Mouse (Mus musculus) neural tube, embryonic 13.5 days (tissue): ENCODE measurements at regions not wholly inside any gene's neighbourhood (a gene's known extent, or its start where the extent isn't known, plus 50 kb on each side); places are given as distances from the start of the nearest gene placed in this dataset.

Source experiments
- ATAC-seq: fragments of 200-750 bp; cut with Nextera tagmentation; 2 replicates; pipeline ENCODE4 v1.8.0; 2017; ENCODE audit warnings: low read depth, mild to moderate bottlenecking, moderate TSS enrichment, moderate library complexity
- H3K27ac ChIP-seq: fragments of 300-500 bp; sonication (generic); replicated peaks from 2 replicates; pipeline ENCODE4 v1.5.1; 2015; ENCODE audit warnings: moderate library complexity, mild to moderate bottlenecking, inconsistent platforms
- H3K27me3 ChIP-seq: fragments of 300-500 bp; sonication (generic); 2 replicates; pipeline ENCODE4 v1.6.1; 2015; ENCODE audit warnings: mild to moderate bottlenecking, inconsistent platforms
- H3K36me3 ChIP-seq: fragments of 300-500 bp; sonication (generic); 2 replicates; pipeline ENCODE4 v1.6.1; 2015; ENCODE audit warnings: mild to moderate bottlenecking, inconsistent platforms
- H3K4me1 ChIP-seq: fragments of 300-500 bp; sonication (generic); replicated peaks from 2 replicates; pipeline ENCODE4 v1.6.1; 2015; ENCODE audit warnings: inconsistent platforms
- H3K4me2 ChIP-seq: fragments of 300-500 bp; sonication (generic); 2 replicates; pipeline ENCODE4 v1.6.1; 2015; ENCODE audit warnings: inconsistent platforms, mild to moderate bottlenecking, moderate library complexity
- H3K4me3 ChIP-seq: fragments of 300-500 bp; sonication (generic); 2 replicates; pipeline ENCODE4 v1.5.1; 2015; ENCODE audit warnings: mild to moderate bottlenecking, inconsistent platforms
- H3K9ac ChIP-seq: fragments of 300-500 bp; sonication (generic); 2 replicates; pipeline ENCODE4 v1.6.1; 2015; ENCODE audit warnings: moderate library complexity, mild to moderate bottlenecking, inconsistent platforms
- H3K9me3 ChIP-seq: fragments of 300-500 bp; sonication (generic); 2 replicates; pipeline ENCODE4 v1.6.1; 2016; ENCODE audit warnings: inconsistent platforms
- WGBS: fragments of 180-500 bp; shearing (Covaris S2); methylation state at CpG from one replicate; pipeline ENCODE4 v1.1.7; 2015; 5-methylcytosine and 5-hydroxymethylcytosine counted together

DNA sequence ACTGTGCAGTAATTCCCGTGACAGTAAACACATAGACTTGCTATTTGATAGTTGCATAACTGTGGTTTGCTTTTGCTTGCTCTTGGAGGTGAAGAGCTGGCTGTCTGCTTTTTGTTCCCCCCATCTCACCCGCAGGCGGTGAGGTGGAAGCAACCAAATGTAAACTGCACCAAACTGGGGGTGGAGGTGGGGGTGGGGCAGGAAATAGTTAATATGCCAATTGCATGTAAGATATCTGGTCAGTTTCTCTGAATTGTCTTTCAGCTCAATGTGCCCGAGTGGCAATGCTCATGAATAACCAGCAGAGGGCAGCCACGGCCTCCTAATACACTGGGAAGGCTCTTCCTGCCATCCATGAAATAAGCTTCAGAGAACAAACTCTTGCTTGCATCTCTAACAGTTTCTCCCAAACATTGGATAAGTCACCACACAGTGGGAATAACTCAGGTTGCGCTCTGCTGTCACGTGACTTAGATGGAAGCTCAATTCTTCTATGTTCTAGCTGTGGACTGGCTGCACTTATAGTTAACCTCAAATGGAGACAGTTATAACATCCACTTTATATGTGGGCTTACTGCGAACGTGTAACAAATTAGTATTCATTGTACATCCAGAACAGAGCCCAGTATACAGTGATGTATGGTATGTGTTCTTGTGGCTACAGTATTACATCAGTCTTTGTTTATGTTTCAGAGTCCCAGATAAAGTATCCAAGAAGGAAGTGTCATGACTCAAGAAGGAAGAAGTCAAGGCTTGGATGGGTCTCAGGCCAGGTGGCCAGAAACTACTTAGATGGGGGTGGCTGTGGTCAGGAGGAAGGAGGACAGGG, 62.0 kb upstream of the Egflam start:
- no peaks in the 10 kb centered on the region for H3K36me3 ChIP-seq
- no peaks in the 10 kb centered on the region for H3K9me3 ChIP-seq
- 0 out of 2 replicates have a peak, but pooled peaks cover 5% of the 10 kb centered on the region for H3K27me3 ChIP-seq
- no peak overlapping the region for H3K4me2 ChIP-seq
- 27% methylated on average over 9 of the region's 9 CpGs for WGBS
- peak; percentile 78 for ATAC-seq
- H3K9ac ChIP-seq: no peak overlapping the region
- H3K4me1 ChIP-seq: no peaks in the 10 kb centered on the region
- H3K27ac ChIP-seq: no peak overlapping the region
- H3K4me3 ChIP-seq: no peak overlapping the region

DNA sequence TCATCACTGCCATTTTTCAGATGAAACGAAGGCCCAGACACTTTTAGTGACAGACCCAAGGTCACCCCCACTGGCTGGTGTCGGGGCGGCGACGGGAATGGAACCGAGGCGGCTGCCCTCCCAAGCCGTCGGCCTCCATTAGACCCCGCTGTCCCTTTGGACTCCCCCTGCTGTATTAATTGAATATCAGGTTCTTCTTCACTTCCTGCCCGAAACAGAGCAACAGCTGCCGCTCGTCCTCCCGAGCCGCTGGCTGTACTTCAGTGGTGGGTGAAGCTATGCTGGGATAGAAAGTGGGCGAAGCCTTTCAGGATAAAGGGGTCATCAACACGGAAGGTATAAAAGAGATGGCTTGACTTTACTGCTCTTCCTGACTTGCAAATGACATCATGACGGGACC, 64.4 kb upstream of the Egflam start:
- Histone ChIP-seq H3K36me3 (no peaks in the 10 kb centered on the region), H3K9ac (no peak overlapping the region), H3K4me1 (no peaks in the 10 kb centered on the region), H3K4me2 (no peak overlapping the region), H3K4me3 (no peak overlapping the region), H3K9me3 (no peaks in the 10 kb centered on the region), H3K27ac (no peak overlapping the region), H3K27me3 (0 out of 2 replicates have a peak, but pooled peaks cover 5% of the 10 kb centered on the region)
- ATAC-seq: no peak
- WGBS: 86% methylated on average over 18 of the region's 18 CpGs

DNA sequence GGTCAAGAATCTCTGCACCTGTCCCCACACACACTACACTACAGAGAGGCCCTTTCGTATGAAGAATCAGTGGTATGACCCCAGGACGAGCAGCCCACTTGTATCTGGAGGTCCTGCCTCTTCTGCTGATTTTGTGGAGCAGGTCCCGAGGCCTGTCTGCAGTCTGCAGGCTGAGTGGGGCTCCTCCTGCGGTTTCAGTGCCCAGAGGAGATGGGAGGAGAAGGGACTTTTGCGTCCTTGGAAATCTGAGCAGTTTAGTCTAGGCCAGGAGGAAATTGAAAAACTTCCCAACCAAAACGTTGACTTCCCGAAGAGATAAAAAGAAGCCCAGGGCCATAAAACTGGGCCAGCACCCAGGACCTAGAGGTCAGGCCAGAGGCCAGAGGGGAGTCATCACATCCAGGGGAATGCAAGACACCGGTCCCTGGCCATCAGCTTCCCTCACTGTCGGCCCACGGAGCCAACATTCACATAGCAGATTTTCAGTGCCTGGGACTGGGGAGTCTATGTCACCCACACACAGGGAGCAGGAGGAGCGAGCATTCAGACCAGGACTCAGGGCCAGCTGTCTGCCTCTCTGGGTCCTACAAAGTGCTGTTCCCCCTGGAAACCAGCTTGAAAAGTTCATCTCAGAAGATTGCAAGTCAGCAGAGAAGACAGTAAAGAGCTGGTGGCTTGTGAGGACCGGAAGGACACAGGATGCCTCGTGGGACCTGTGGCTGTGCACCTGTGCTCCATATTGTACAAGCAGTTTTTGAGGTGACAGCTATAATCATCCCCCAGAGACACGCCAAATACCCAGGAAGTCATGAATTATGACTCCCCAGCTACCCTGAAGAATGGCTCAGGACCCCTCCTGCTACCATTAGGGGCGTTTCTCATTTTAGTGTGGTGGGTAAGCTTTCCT, 65.5 kb upstream of the Egflam start:
- Histone ChIP-seq H3K9me3 (no peaks in the 10 kb centered on the region), H3K36me3 (no peaks in the 10 kb centered on the region), H3K9ac (no peak overlapping the region), H3K27ac (no peak overlapping the region), H3K4me2 (no peak overlapping the region), H3K4me1 (no peaks in the 10 kb centered on the region), H3K27me3 (0 out of 2 replicates have a peak, but pooled peaks cover 5% of the 10 kb centered on the region), H3K4me3 (no peak overlapping the region)
- WGBS: 60% methylated on average over 15 of the region's 15 CpGs
- no peak for ATAC-seq

DNA sequence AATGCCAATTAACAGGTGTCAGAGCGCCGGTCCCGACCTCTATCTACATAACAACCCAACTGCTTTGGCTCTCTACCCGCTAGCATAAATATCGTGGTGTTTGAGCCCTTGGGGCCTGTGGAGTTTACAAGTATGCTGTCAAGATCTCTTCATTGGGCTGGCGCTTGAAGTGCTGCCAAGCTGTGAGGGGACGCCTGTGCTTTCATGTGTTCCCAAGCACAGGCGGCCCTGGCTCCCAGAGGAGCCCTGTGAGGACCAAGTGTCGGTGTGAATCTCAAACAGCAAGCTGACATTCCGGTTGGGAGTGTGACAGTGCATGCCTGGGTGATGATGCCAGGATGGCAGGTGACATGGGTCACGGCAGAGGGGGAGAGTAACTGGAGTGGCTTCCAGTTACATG, 82.0 kb upstream of the Egflam start:
- no peak overlapping the region for H3K4me3 ChIP-seq
- H3K27me3 ChIP-seq: no peaks in the 10 kb centered on the region
- no peak overlapping the region for H3K27ac ChIP-seq
- no peaks in the 10 kb centered on the region for H3K36me3 ChIP-seq
- no peak overlapping the region for H3K4me2 ChIP-seq
- H3K9me3 ChIP-seq: no peaks in the 10 kb centered on the region
- no peak for ATAC-seq
- no peak overlapping the region for H3K9ac ChIP-seq
- 18% methylated on average over 11 of the region's 11 CpGs for WGBS
- no peaks in the 10 kb centered on the region; the same call in 1 of the 2 replicates for H3K4me1 ChIP-seq

DNA sequence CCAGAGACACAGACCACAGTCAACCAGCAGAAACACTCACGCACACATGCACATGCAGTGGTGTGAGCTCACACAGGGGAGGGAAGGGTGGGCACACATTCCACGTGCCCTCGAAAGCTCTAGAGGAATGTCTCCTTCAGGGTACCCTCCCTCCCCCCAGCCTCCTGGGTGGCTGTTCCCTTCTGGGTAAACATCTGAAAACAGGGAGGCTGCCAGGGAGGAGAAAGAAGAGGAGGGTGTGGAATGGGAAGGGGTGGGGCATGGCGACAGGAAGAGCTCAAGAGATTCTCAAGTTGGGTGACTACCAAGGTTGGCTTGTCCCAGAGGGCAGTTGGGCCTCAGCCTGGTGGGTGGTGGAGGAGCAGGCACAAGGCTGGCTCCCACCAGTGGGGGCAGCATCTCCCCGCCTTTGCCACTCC, 82.6 kb upstream of the Egflam start:
- ATAC-seq: no peak
- Histone ChIP-seq H3K27me3 (no peaks in the 10 kb centered on the region), H3K36me3 (no peaks in the 10 kb centered on the region), H3K4me3 (no peak overlapping the region), H3K9me3 (no peaks in the 10 kb centered on the region), H3K4me2 (no peak overlapping the region), H3K9ac (no peak overlapping the region), H3K27ac (no peak overlapping the region), H3K4me1 (no peaks in the 10 kb centered on the region; the same call in 1 of the 2 replicates)
- WGBS: 58% methylated on average over 5 of the region's 5 CpGs

DNA sequence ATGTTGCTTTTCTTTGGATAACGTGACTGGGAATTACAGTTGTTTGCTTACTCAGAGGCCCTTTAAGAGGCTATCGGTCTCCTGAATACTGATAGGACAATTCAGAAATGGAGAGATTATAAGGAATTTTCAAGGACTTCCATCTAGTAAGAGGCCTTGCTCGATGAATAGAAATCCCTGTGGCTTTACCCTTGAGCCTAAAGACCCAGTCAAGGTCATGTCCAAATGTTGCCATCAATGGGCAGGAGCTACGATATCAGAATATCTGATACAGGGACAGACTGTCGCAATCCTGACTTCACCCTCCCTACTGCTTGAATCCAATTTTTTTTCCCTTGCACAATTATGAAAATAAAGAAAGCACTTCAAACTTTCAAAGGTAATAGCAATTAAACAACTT, 85.5 kb upstream of the Egflam start:
- WGBS: 85% methylated on average over 5 of the region's 5 CpGs
- Histone ChIP-seq H3K27ac (no peak overlapping the region), H3K36me3 (no peaks in the 10 kb centered on the region), H3K9ac (no peak overlapping the region), H3K4me2 (no peak overlapping the region), H3K9me3 (no peaks in the 10 kb centered on the region), H3K4me3 (no peak overlapping the region), H3K27me3 (no peaks in the 10 kb centered on the region), H3K4me1 (no peaks in the 10 kb centered on the region; the same call in 1 of the 2 replicates)
- no peak for ATAC-seq

DNA sequence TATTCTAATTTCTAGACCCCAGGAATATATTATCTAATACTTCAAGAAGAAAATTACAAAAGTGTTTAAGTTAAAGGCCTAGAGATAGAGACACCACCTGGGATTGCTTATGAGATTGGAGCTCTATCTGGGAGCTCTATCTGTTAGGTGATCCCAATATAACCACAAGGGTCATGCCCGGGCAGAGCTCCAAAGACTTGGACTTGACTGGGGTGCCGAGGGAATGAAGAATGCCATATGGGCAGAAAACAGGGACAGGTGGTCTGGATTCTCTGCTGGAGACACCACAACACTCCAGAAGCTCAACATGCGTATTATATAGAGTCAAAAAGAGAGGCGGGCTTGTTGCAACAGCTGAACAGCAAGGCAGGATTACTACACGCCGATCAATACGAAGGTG, 92.9 kb upstream of the Egflam start:
- no peaks in the 10 kb centered on the region for H3K9me3 ChIP-seq
- no peaks in the 10 kb centered on the region for H3K27me3 ChIP-seq
- H3K4me1 ChIP-seq: no peaks in the 10 kb centered on the region
- H3K4me2 ChIP-seq: no peak overlapping the region
- H3K36me3 ChIP-seq: no peaks in the 10 kb centered on the region
- 97% methylated on average over 7 of the region's 7 CpGs for WGBS
- no peak overlapping the region for H3K27ac ChIP-seq
- no peak overlapping the region for H3K4me3 ChIP-seq
- H3K9ac ChIP-seq: no peak overlapping the region
- ATAC-seq: no peak

DNA sequence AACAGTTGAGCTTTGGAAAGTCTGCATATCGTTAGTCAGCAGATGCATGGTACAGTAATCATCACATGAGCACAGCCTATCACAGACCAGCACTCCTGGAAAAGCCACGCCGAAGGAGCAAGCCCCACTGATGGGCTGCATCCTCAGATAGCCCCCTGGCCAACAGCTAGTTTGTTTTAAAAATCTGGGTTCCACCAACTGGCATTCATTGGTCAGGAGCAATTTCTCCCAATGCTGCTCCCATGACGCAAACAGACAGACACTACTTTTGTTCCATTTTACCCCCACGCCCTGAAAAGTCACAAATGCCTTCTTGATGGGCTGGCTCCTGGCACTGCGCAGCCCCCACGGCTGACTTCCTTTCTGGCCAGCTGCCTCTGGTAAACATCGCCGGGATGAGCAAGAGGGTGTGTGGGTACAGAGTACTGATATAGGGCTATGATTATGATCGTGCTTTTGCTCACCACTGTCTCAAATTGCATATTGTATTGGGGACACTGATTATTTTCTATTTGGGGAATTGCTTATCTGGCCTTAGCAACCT, 95.0 kb upstream of the Egflam start:
- H3K4me3 ChIP-seq: no peak overlapping the region
- no peak overlapping the region for H3K4me2 ChIP-seq
- no peaks in the 10 kb centered on the region for H3K27me3 ChIP-seq
- H3K4me1 ChIP-seq: no peaks in the 10 kb centered on the region
- H3K9me3 ChIP-seq: no peaks in the 10 kb centered on the region
- no peak overlapping the region for H3K27ac ChIP-seq
- no peak overlapping the region for H3K9ac ChIP-seq
- no peak for ATAC-seq
- H3K36me3 ChIP-seq: no peaks in the 10 kb centered on the region
- 87% methylated on average over 10 of the region's 10 CpGs for WGBS

DNA sequence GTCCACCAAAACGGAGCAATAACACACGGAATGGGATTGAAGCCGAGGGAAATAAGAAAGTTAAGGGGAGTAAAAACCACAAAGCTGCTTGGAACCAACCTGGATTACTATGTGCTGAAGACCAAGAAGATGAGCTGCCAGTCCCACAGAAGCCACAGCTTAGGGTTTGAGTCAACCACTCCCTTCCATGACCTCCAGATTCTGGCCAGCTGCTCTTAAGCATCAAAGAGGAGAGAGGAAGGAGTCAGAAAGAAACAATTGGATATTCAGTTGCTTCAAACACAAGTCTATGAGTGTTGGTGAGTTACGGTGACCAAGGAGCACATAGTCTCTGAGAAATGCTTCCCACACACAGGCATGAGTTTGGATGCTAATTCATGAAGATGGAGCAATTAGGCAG, 99.7 kb upstream of the Egflam start:
- Histone ChIP-seq H3K27ac (no peak overlapping the region), H3K36me3 (no peaks in the 10 kb centered on the region), H3K4me2 (no peak overlapping the region), H3K4me3 (no peak overlapping the region), H3K27me3 (no peaks in the 10 kb centered on the region), H3K9me3 (no peaks in the 10 kb centered on the region), H3K9ac (no peak overlapping the region), H3K4me1 (no peaks in the 10 kb centered on the region)
- ATAC-seq: no peak
- WGBS: 95% methylated on average over 4 of the region's 4 CpGs

DNA sequence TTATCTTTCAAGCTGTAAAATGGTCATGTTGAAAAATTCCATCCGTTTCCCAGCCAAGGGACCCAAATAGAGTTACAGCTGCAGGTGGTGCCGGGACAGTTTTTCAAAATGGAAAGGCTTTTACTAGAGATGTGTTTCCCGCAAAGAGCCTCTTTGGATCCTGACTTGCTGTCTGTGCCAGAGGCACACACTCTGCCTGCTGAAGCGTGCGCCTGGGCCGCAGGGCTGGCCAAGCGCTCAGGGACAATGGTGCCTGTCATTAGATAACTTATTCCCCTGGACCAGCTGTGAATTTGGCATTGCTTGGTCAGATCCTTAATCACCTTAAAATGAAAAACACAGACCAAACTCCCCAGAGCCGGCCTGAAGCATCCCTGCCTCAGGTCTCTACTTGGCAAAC, 110.3 kb upstream of the Egflam start:
- H3K4me3 ChIP-seq: no peak overlapping the region
- no peak overlapping the region for H3K4me2 ChIP-seq
- WGBS: 24% methylated on average over 8 of the region's 8 CpGs
- H3K4me1 ChIP-seq: 0 out of 2 replicates have a peak, but pooled peaks cover 5% of the 10 kb centered on the region
- no peak overlapping the region for H3K27ac ChIP-seq
- H3K36me3 ChIP-seq: no peaks in the 10 kb centered on the region
- H3K27me3 ChIP-seq: no peaks in the 10 kb centered on the region
- H3K9me3 ChIP-seq: no peaks in the 10 kb centered on the region
- peak; percentile 91 for ATAC-seq
- no peak overlapping the region for H3K9ac ChIP-seq

DNA sequence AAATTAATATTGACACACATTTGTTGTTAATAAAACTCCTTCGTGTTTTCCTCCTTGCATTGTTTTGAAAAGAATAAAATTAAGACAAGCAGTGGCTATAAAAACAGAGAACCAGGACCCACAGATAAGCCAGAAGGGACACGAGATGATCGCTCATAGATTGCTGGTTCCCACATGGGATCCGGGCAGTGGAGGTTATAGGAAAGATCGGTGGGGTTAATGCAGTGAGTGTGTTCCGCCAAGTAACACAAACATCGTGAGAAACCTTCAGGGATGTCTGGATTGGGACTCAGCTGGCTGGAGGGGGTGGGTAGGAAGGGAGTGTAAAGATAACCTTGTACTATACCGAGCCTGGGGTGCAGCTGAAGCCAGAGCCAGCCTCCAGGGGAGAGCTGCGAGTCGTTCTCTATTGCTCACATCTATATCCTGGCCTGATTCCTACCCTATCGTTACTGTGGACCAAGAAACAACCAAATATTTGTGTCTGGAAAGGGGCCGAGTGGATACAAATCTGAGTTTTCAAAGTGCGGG, 116.6 kb upstream of the Egflam start:
- H3K4me2 ChIP-seq: no peak overlapping the region
- H3K36me3 ChIP-seq: no peaks in the 10 kb centered on the region
- WGBS: 86% methylated on average over 13 of the region's 13 CpGs
- H3K27me3 ChIP-seq: no peaks in the 10 kb centered on the region
- no peak overlapping the region for H3K9ac ChIP-seq
- no peaks in the 10 kb centered on the region for H3K9me3 ChIP-seq
- no peaks in the 10 kb centered on the region for H3K4me1 ChIP-seq
- no peak overlapping the region for H3K27ac ChIP-seq
- ATAC-seq: no peak
- H3K4me3 ChIP-seq: no peak overlapping the region

DNA sequence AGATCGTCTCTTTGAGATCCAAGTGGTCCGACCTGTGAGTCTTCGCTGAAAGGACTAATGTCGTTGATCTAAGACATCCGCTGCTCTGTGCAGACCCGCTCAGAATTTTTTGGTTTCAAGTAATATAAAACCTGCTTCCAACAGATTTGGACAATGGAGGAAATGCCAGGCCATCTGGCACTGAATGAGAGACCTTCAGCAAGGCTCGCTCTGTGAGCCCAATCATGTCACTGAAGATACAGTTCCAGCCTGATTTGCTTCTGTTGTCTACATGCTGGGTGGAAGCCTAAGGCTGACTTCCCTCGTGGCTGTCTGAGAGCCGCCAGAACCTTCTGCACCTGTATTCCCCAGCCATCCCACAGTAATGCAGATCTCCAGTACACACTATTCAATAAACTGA, 123.4 kb upstream of the Egflam start:
- H3K9me3 ChIP-seq: no peaks in the 10 kb centered on the region
- no peak overlapping the region for H3K9ac ChIP-seq
- no peaks in the 10 kb centered on the region for H3K27me3 ChIP-seq
- H3K4me1 ChIP-seq: no peaks in the 10 kb centered on the region
- no peaks in the 10 kb centered on the region for H3K36me3 ChIP-seq
- WGBS: 75% methylated on average over 9 of the region's 9 CpGs
- no peak overlapping the region for H3K27ac ChIP-seq
- H3K4me3 ChIP-seq: no peak overlapping the region
- no peak overlapping the region for H3K4me2 ChIP-seq
- ATAC-seq: no peak
